Mouse (Mus musculus): ENCODE measurements at regions not wholly inside any gene's neighbourhood (a gene's known extent, or its start where the extent isn't known, plus 50 kb on each side); places are given as distances from the start of the nearest gene placed in this dataset.

- H3K27ac ChIP-seq, result no peak overlapping the region
- intact Hi-C loops (cut with DNase I), result no loop called here
- TF ChIP-seq EP300 (IDR thresholded peaks at IDR 0.05; ENCODE audit: insufficient read depth, low read depth, low read length) (no peak), CTCF (IDR thresholded peaks at IDR 0.05) (no peak), POLR2A (IDR thresholded peaks at IDR 0.05; ENCODE audit: insufficient read depth, low read depth, low read length) (no peak)
- no peak overlapping the region for H3K9ac ChIP-seq (ENCODE audit: low read depth, low read length)
- H3K79me2 ChIP-seq (replicated peaks; ENCODE audit: control insufficient read depth, insufficient read depth, low read length), result no peaks in the 10 kb centered on the region
- DNase-seq, result peak in 1 of 2 experiments; percentile 9
- H3K4me3 ChIP-seq, result no peak overlapping the region
- H3K4me1 ChIP-seq (ENCODE audit: control insufficient read depth, insufficient read depth, low read length), result peaks cover 1% of the 10 kb centered on the region; the same call in 1 of the 2 replicates
- H3K27me3 ChIP-seq (ENCODE audit: control insufficient read depth, insufficient read depth, low read length), result no peaks in the 10 kb centered on the region
- no peaks in the 10 kb centered on the region for H3K36me3 ChIP-seq (ENCODE audit: control insufficient read depth, insufficient read depth, low read length)
- whole genome bisulfite sequencing, result 66% methylated on average over 6 of the region's 6 CpGs
Measured at GRCm38 (mm10) chr14:66522856-66523400, 513.9 kb upstream of the Gulo start.

- 55% methylated on average over 7 of the region's 7 CpGs for WGBS
- no peak for DNase-seq
- H3K36me3 ChIP-seq (ENCODE audit: control insufficient read depth, insufficient read depth, low read length), result no peaks in the 10 kb centered on the region
- intact Hi-C loops (cut with DNase I), result no loop called here
- H3K27ac ChIP-seq, result no peak overlapping the region
- H3K79me2 ChIP-seq (replicated peaks; ENCODE audit: control insufficient read depth, insufficient read depth, low read length), result no peaks in the 10 kb centered on the region
- no peak overlapping the region for H3K9ac ChIP-seq (ENCODE audit: low read depth, low read length)
- H3K4me1 ChIP-seq (ENCODE audit: control insufficient read depth, insufficient read depth, low read length), result peaks cover 1% of the 10 kb centered on the region; the same call in 1 of the 2 replicates
- H3K4me3 ChIP-seq, result no peak overlapping the region
- no peaks in the 10 kb centered on the region for H3K27me3 ChIP-seq (ENCODE audit: control insufficient read depth, insufficient read depth, low read length)
- TF ChIP-seq POLR2A (IDR thresholded peaks at IDR 0.05; ENCODE audit: insufficient read depth, low read depth, low read length), result no peak
- TF ChIP-seq EP300 (IDR thresholded peaks at IDR 0.05; ENCODE audit: insufficient read depth, low read depth, low read length), result no peak
- no peak for TF ChIP-seq CTCF (IDR thresholded peaks at IDR 0.05)
Measured at GRCm38 (mm10) chr14:66521836-66522629, 513.0 kb upstream of the Gulo start.

- H3K36me3 ChIP-seq (ENCODE audit: control insufficient read depth, insufficient read depth, low read length), result no peaks in the 10 kb centered on the region
- H3K4me3 ChIP-seq, result no peak overlapping the region
- 80% methylated on average over 3 of the region's 3 CpGs for WGBS
- intact Hi-C loops (cut with DNase I), result no loop called here
- no peaks in the 10 kb centered on the region for H3K4me1 ChIP-seq (ENCODE audit: control insufficient read depth, insufficient read depth, low read length)
- TF ChIP-seq POLR2A (IDR thresholded peaks at IDR 0.05; ENCODE audit: insufficient read depth, low read depth, low read length) (no peak), CTCF (IDR thresholded peaks at IDR 0.05) (no peak), EP300 (IDR thresholded peaks at IDR 0.05; ENCODE audit: insufficient read depth, low read depth, low read length) (no peak)
- DNase-seq, result no peak
- no peak overlapping the region for H3K27ac ChIP-seq
- H3K9ac ChIP-seq (ENCODE audit: low read depth, low read length), result no peak overlapping the region
- no peaks in the 10 kb centered on the region for H3K27me3 ChIP-seq (ENCODE audit: control insufficient read depth, insufficient read depth, low read length)
- H3K79me2 ChIP-seq (replicated peaks; ENCODE audit: control insufficient read depth, insufficient read depth, low read length), result no peaks in the 10 kb centered on the region
Measured at GRCm38 (mm10) chr14:66516770-66517169, 507.8 kb upstream of the Gulo start.

- no peak for TF ChIP-seq EP300 (IDR thresholded peaks at IDR 0.05; ENCODE audit: insufficient read depth, low read depth, low read length)
- no peak for TF ChIP-seq POLR2A (IDR thresholded peaks at IDR 0.05; ENCODE audit: insufficient read depth, low read depth, low read length)
- TF ChIP-seq CTCF (IDR thresholded peaks at IDR 0.05), result no peak
- no peaks in the 10 kb centered on the region for H3K79me2 ChIP-seq (replicated peaks; ENCODE audit: control insufficient read depth, insufficient read depth, low read length)
- no peaks in the 10 kb centered on the region for H3K4me1 ChIP-seq (ENCODE audit: control insufficient read depth, insufficient read depth, low read length)
- no peak overlapping the region for H3K9ac ChIP-seq (ENCODE audit: low read depth, low read length)
- no peak for DNase-seq
- H3K27ac ChIP-seq, result no peak overlapping the region
- H3K36me3 ChIP-seq (ENCODE audit: control insufficient read depth, insufficient read depth, low read length), result no peaks in the 10 kb centered on the region
- intact Hi-C loops (cut with DNase I), result no loop called here
- H3K27me3 ChIP-seq (ENCODE audit: control insufficient read depth, insufficient read depth, low read length), result no peaks in the 10 kb centered on the region
- WGBS, result 48% methylated on average over 5 of the region's 5 CpGs
- no peak overlapping the region for H3K4me3 ChIP-seq
Measured at GRCm38 (mm10) chr14:66510750-66511149, 501.7 kb upstream of the Gulo start.

- H3K79me2 ChIP-seq (replicated peaks; ENCODE audit: control insufficient read depth, insufficient read depth, low read length), result no peaks in the 10 kb centered on the region
- DNase-seq, result no peak
- no peak overlapping the region for H3K9ac ChIP-seq (ENCODE audit: low read depth, low read length)
- WGBS, result 49% methylated on average over 1 of the region's 1 CpGs
- H3K27ac ChIP-seq, result no peak overlapping the region
- no peaks in the 10 kb centered on the region for H3K36me3 ChIP-seq (ENCODE audit: control insufficient read depth, insufficient read depth, low read length)
- no peaks in the 10 kb centered on the region for H3K27me3 ChIP-seq (ENCODE audit: control insufficient read depth, insufficient read depth, low read length)
- H3K4me1 ChIP-seq (ENCODE audit: control insufficient read depth, insufficient read depth, low read length), result no peaks in the 10 kb centered on the region
- H3K4me3 ChIP-seq, result no peak overlapping the region
- intact Hi-C loops (cut with DNase I), result no loop called here
- no peak for TF ChIP-seq CTCF (IDR thresholded peaks at IDR 0.05)
- TF ChIP-seq POLR2A (IDR thresholded peaks at IDR 0.05; ENCODE audit: insufficient read depth, low read depth, low read length), result no peak
Measured at GRCm38 (mm10) chr14:66510218-66510617, 501.2 kb upstream of the Gulo start.

GRCm38 (mm10) chr14:66509706-66510105 is 500.7 kb upstream of the Gulo start:
- H3K36me3 ChIP-seq (ENCODE audit: control insufficient read depth, insufficient read depth, low read length), result no peaks in the 10 kb centered on the region
- no peaks in the 10 kb centered on the region for H3K27me3 ChIP-seq (ENCODE audit: control insufficient read depth, insufficient read depth, low read length)
- intact Hi-C loops (cut with DNase I), result no loop called here
- no peak for TF ChIP-seq POLR2A (IDR thresholded peaks at IDR 0.05; ENCODE audit: insufficient read depth, low read depth, low read length)
- no peak for TF ChIP-seq EP300 (IDR thresholded peaks at IDR 0.05; ENCODE audit: insufficient read depth, low read depth, low read length)
- no peak for DNase-seq
- no peak overlapping the region for H3K4me3 ChIP-seq
- WGBS, result 73% methylated on average over 7 of the region's 7 CpGs
- no peak overlapping the region for H3K27ac ChIP-seq
- H3K9ac ChIP-seq (ENCODE audit: low read depth, low read length), result no peak overlapping the region
- H3K4me1 ChIP-seq (ENCODE audit: control insufficient read depth, insufficient read depth, low read length), result no peaks in the 10 kb centered on the region
- H3K79me2 ChIP-seq (replicated peaks; ENCODE audit: control insufficient read depth, insufficient read depth, low read length), result no peaks in the 10 kb centered on the region
